Mouse (Mus musculus) adrenal gland, adult 8-10 months (tissue): ENCODE results near the gene Anapc7. TPM values are rescaled to one million over a fixed set of nuclear protein-coding genes. Genes with fewer than 3 reads are reported as not detected.

Source experiments
- DNase-seq: peaks from one replicate; pipeline ENCODE4 v3.0.0; 2022
- total RNA-seq, 4 experiments: library from RNA; stranded (reverse); gene quantifications; 2 replicates each; pipeline ENCODE4 v1.2.4; 2022

The Anapc7 gene
- 10 to 100 TPM; 49.1 to 59.5 (median 55.4) TPM for total RNA-seq

DNA sequence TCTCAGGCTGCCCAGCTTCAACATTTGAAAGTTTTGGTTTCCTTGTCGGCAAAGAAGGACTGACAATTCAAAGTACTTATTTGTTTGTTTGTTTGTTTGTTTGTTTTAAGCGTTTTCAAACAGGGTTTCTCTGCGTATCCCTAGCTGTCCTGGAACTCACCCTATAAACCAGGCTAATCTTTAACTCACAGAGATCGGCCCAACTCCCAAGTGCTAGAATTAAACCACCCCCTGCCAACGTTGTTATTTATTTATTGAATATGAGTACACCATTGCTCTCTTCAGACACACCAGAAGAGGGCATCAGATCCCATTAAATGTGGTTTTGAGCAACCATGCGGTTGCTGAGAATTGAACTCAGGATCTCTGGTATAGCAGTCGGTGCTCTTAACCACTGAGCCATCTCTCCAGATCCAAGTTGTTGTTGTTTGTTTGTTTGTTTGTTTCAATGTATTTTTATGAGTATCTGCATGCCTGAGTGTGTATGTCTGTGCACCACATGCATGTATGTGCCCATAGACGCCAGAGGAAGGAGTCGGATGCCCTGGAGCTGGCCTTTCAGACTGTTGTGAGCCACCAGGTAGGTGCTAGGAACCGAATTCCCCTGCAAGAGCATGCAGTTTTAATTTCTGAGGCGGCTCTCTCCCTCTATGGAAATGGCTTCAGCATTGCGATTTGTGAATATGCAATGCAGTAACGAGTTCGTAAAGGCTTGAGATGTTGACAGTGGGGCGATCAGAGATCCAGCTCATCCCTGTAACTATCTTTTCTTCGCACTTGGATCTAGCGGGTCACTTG is at the start of gene Anapc7:
Gene Anapc7 (plus strand): TSS at position 423 of the 798 bp plus-strand sequence.
- DNase-seq: no peak

GRCm38 (mm10) chr5:122372192-122372769 is 49.2 kb upstream of the Anapc7 start, which contains the start of gene Fam216a:
Gene Fam216a (minus strand): TSS chr5:122372364.
- DNase-seq: peak; percentile 98

- no peak for DNase-seq
Measured at GRCm38 (mm10) chr5:122372878-122373277, 48.6 kb upstream of the Anapc7 start.

DNA sequence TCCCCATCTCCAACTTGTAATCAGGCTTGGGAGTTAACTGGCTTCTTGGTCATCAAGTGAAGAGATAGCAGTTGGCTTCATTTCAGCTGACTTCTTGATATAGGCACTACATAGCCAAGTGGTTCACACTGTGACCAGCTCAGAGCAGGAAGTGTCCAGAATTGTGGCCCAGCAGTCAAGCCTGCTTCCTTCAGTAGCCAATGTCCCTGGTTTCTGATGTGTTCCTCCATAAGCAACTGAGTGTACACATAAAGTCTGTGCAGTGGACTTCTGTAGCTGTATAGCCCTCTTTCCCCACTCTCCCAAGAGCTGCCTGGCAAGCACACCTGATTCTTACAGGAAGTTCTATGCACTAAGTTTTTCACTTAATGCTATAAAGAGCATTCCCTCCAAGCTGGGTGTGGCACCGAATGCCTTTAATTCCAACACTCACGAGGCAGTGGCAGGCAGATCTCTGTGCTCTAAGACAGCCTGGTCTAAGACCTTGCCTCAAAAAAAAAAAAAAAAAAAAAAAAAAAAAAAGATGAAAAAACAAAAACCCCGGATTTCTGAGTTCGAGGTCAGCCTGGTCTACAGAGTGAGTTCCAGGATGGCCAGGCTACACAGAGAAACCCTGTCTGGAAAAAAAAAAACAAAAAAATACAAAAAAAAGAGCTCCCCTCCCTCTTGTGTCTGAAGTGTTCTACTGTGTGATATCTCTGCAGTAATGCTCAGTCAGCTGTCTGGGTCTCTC is 44.2 kb upstream of the Anapc7 start:
- DNase-seq: no peak

GRCm38 (mm10) chr5:122378171-122378570 is 43.3 kb upstream of the Anapc7 start:
- no peak for DNase-seq

DNA sequence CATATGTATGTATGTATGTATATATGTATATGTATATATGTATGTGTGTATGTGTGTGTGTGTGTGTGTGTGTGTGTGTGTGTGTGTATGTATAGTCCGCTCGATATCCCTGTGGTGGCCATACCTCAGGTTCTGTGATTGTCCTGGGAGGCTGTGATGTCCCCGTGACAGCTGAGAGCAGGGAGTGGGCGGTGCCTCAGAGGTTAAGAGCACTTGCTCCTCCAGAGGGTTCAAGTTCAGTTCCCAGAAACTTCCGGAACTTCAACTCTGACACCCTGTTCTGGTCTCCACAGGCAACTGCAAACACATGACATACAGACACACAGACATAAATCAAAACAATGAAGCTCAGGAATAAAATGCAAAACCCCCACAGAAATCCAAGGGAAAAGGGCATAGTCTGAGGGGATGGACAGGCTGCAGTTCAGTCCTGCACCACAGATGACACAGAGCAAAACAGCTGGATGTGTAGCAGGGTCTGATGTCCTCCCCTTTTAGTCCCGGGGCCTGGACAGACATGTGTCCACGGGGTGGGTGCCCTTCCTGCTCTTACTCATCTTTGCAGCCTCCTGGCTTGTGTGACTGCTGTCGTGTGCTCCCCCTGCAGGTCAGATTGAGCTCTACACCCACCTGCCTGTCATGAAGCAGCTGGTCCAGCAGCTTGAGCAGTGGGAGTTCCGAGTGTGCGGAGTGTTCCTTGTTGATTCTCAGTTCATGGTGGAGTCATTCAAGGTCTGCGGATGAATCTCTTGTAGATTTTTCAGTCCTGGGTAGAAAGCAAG is 41.9 kb upstream of the Anapc7 start:
- peak; percentile 71 for DNase-seq

DNA sequence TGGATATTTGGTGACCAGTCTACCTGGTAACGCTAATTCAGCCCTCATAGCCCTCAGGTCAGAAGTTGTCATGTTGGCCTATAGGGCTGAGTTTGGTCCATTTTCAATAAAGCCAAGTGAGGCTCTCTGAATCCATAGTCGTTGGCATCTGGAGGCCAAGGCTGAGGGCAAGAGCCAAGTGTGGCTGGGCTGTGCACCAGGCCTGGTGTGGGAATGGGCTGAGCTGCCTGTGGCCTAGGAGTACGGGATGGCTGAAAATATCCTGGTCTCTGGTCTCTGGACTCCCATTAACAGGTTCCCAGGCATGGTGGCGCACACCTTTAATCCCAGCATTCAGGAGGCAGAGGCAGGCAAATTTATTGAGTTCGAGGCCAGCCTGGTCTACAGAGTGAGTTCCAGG is 31.5 kb upstream of the Anapc7 start:
- no peak for DNase-seq

- DNase-seq: no peak
Measured at GRCm38 (mm10) chr5:122390671-122391070, 30.8 kb upstream of the Anapc7 start.

GRCm38 (mm10) chr5:122391178-122391785 is 30.2 kb upstream of the Anapc7 start:
- DNase-seq: no peak

GRCm38 (mm10) chr5:122391786-122392180 is 29.7 kb upstream of the Anapc7 start, which contains the start of gene Arpc3:
Gene Arpc3 (plus strand): TSS chr5:122391878.
- DNase-seq: peak; percentile 81

GRCm38 (mm10) chr5:122392227-122393004 is 29.1 kb upstream of the Anapc7 start:
- no peak for DNase-seq

- peak; percentile 58 for DNase-seq
Measured at GRCm38 (mm10) chr5:122393887-122394286, 27.6 kb upstream of the Anapc7 start.

DNA sequence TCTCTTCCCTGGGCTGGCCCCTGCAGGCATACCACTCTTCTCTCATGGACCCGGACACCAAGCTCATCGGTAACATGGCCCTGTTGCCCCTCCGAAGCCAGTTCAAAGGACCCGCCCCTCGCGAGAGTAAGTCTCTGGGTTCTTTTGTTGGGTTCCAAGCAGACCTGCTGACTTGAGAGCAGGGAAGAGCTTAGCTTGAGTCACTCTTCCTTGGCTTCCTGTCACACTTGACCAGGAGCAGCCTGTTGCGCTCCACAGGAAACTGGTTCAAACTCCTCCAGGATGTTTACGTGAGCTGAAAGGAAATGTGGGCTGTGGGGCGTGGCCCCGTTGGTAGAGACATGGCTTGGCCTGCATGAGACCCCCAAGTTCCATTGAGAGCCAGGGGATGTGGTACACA is 24.7 kb upstream of the Anapc7 start:
- no peak for DNase-seq

- no peak for DNase-seq
Measured at GRCm38 (mm10) chr5:122397495-122397894, 24.0 kb upstream of the Anapc7 start.

- no peak for DNase-seq
Measured at GRCm38 (mm10) chr5:122399871-122400270, 21.6 kb upstream of the Anapc7 start.

DNA sequence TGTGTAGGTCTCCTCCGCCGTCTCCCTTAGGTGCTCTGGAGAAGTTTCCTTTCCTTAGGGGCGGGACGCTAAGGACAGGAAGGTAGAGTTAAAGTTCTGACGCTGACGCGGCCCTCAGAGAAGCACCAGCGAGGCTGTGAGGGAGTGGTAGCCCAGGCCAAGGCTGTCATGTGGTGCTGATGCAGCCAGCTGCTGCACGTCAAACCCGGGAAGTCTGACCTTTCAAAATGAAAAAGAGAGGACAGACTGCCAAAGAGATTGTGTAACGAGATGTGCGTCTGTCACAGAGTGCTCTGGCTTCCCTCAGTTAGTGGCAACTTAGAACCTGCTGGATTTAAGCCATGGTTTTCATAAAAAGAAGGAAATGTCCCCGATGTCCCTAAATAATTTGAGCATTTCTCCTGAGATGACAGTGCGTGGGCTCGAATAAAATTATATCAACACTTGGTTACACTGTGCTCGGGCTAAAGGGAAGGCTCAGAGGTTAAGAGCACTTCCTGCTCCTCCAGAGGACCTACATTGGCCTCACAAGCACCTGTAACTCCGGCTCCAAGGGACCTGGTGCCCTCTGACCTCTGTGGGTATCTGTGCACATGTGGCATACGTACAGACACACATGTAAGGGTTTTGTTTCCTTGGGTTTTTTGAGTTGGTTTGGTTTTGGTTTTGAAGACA is 20.7 kb upstream of the Anapc7 start:
- DNase-seq: peak; percentile 90

GRCm38 (mm10) chr5:122401303-122401640 is 20.2 kb upstream of the Anapc7 start:
- DNase-seq: peak; percentile 59

- DNase-seq: no peak
Measured at GRCm38 (mm10) chr5:122402160-122402559, 19.3 kb upstream of the Anapc7 start.

DNA sequence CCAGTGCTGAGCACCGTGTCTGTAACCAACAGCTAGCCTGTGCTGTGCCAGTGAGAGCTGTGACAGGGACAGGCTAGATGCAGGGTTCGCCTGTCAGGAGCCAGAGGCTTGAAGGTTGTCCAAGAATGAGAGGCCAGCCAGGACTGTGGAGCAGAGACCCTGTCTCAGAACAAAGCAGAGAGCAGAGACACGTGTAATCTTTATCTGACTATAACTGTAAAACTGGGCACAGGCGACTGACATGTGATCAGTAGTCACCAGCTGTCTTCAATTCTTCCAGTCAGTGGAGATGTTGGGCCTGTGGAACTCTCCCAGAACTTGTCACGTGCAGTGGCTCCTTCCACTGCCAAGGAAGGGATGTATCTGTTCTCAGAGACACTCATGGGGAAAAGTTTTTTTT is 18.7 kb upstream of the Anapc7 start:
- DNase-seq: no peak

DNA sequence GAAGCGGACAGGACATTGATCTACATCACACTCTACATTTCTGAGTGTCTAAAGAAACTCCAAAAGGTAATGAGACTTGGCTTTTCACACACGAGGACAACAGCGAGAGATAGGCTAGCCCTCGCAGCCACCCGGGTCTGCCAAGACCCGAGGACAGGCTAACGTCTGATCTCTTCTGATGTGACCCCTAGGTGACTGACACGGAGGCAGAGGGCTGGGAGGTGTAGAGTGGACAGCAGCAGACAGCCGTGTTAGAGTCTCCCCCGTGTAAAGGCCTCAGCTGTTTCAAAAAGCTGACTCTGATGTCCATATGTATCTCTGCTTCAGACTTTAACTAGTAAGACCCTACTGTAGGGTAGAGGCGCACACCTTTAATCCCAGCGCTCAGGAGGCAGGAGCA is 18.1 kb upstream of the Anapc7 start:
- DNase-seq: no peak

GRCm38 (mm10) chr5:122405537-122405936 is 16.0 kb upstream of the Anapc7 start:
- DNase-seq: no peak
